In the genomic region with DNA sequence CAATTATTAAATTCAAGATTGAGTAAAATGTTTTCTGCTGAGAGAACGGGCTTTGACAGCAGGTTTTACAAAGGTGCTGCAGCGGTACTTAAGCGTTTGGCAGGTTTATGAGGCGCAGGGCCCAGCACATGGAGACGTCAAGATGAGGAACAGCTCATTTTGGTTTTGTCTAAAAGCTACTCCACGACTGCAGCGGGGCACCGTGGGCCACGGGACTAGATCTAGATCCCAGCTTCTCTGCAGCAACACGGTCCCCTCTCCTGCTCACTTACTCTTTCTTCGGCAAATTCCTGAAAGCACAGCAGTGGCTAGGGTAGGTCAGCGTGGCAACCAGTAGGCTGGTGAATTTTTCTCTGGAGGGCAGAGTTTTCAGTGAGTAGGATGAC, we compare ENCODE assay signal across 9 mouse cellular contexts. TPM values are rescaled to one million over a fixed set of nuclear protein-coding genes. Genes with fewer than 3 reads are reported as not detected.
A peak's percentile ranks its signal among the peaks of the same experiment; 100 is the strongest.
DNase-seq lines count a peak whose midpoint lies in the region; ATAC-seq and TF ChIP-seq lines count a peak whose summit lies in the region.
"Had no signal": no experiment of that assay in that cellular context is flagged by ENCODE, and none has a peak within 500 bp of the region (broad histone marks: within the 10 kb centered on the region; RNA-seq: fewer than 3 reads in every experiment).

No protein-coding gene starts in this region.

- no peak overlapping the region for H3K27ac ChIP-seq in heart, embryonic 11.5 days (ENCODE audit: low read depth, low read length)
- no peak overlapping the region for H3K27ac ChIP-seq in hindbrain, embryonic 12.5 days
- no peak overlapping the region for H3K27ac ChIP-seq in midbrain, embryonic 11.5 days (ENCODE audit: low read depth, low read length)

- no peaks in the 10 kb centered on the region for H3K9me3 ChIP-seq in heart, embryonic 11.5 days (replicated peaks; ENCODE audit: control insufficient read depth, low read length)
- H3K9me3 ChIP-seq in E14TG2a.4 (ENCODE audit: low read length) = no peaks in the 10 kb centered on the region
- no peaks in the 10 kb centered on the region for H3K9me3 ChIP-seq in hindbrain, embryonic 12.5 days (replicated peaks)
- no peaks in the 10 kb centered on the region for H3K9me3 ChIP-seq in midbrain, embryonic 11.5 days (ENCODE audit: control insufficient read depth, low read length)

- TF ChIP-seq CTCF in E14TG2a.4 (conservative IDR thresholded peaks at IDR 0.05; ENCODE audit: low read length) = no peak

- H3K27me3 ChIP-seq in heart, embryonic 11.5 days (ENCODE audit: control insufficient read depth, insufficient read depth, low read length) = peaks cover 7% of the 10 kb centered on the region; the same call in 1 of the 2 replicates
- H3K27me3 ChIP-seq in E14TG2a.4 (ENCODE audit: insufficient read depth, low read length) = peaks cover 60% of the 10 kb centered on the region
- H3K27me3 ChIP-seq in hindbrain, embryonic 12.5 days = no peaks in the 10 kb centered on the region
- 0 out of 2 replicates have a peak, but pooled peaks cover 3% of the 10 kb centered on the region for H3K27me3 ChIP-seq in midbrain, embryonic 11.5 days (ENCODE audit: control insufficient read depth, insufficient read depth, low read length)

- no peaks in the 10 kb centered on the region for H3K36me3 ChIP-seq in heart, embryonic 11.5 days (ENCODE audit: control insufficient read depth, insufficient read depth, low read length)
- no peaks in the 10 kb centered on the region for H3K36me3 ChIP-seq in E14TG2a.4 (ENCODE audit: insufficient read depth, low read length)
- no peaks in the 10 kb centered on the region for H3K36me3 ChIP-seq in hindbrain, embryonic 12.5 days
- no peaks in the 10 kb centered on the region for H3K36me3 ChIP-seq in midbrain, embryonic 11.5 days (ENCODE audit: control insufficient read depth, insufficient read depth, low read length)

- H3K4me1 ChIP-seq in heart, embryonic 11.5 days (ENCODE audit: control insufficient read depth, insufficient read depth, low read length) = 0 out of 2 replicates have a peak, but pooled peaks cover 2% of the 10 kb centered on the region
- peaks cover 41% of the 10 kb centered on the region for H3K4me1 ChIP-seq in E14TG2a.4 (replicated peaks; ENCODE audit: low read depth, low read length)
- peaks cover 40% of the 10 kb centered on the region for H3K4me1 ChIP-seq in hindbrain, embryonic 12.5 days
- peaks cover 13% of the 10 kb centered on the region for H3K4me1 ChIP-seq in midbrain, embryonic 11.5 days (ENCODE audit: control insufficient read depth, insufficient read depth, low read length)

- WGBS in heart, embryonic 11.5 days (ENCODE audit: insufficient replicate concordance) = 46% methylated on average over 12 of the region's 12 CpGs
- 52% methylated on average over 12 of the region's 12 CpGs for WGBS in hindbrain, embryonic 12.5 days
- 59% methylated on average over 12 of the region's 12 CpGs for WGBS in midbrain, embryonic 11.5 days

- H3K9ac ChIP-seq in heart, embryonic 11.5 days (ENCODE audit: low read depth, low read length) = no peak overlapping the region
- no peak overlapping the region for H3K9ac ChIP-seq in hindbrain, embryonic 12.5 days
- H3K9ac ChIP-seq in midbrain, embryonic 11.5 days (ENCODE audit: low read length) = no peak overlapping the region

- peak overlapping the region; percentile 51 for H3K4me2 ChIP-seq in heart, embryonic 11.5 days
- peak overlapping the region; percentile 30; the same call in 1 of the 2 replicates for H3K4me2 ChIP-seq in hindbrain, embryonic 12.5 days (replicated peaks)
- no peak overlapping the region for H3K4me2 ChIP-seq in midbrain, embryonic 11.5 days

- DNase-seq in heart, adult 18-20 months = no peak
- peak; percentile 87 for DNase-seq in midbrain, embryonic 11.5 days (ENCODE audit: low spot score, missing footprints)
- no peak for DNase-seq in layer of hippocampus, adult 11-12 months (ENCODE audit: low spot score)
- DNase-seq in right cerebral cortex, postnatal 25 days = no peak
- no peak for DNase-seq in adrenal gland, postnatal 14 days

- ATAC-seq in heart, embryonic 11.5 days (replicated peaks; ENCODE audit: insufficient number of reproducible peaks, low FRiP score, low TSS enrichment) = no peak
- ATAC-seq in hindbrain, embryonic 12.5 days (ENCODE audit: low FRiP score) = no peak
- no peak for ATAC-seq in midbrain, embryonic 11.5 days (ENCODE audit: low FRiP score)

- H3K4me3 ChIP-seq in heart, embryonic 11.5 days (ENCODE audit: low read depth, low read length) = 0 out of 2 replicates have a peak overlapping the region, but pooled peaks have one; percentile 3
- peak overlapping the region; percentile 26 for H3K4me3 ChIP-seq in E14TG2a.4 (replicated peaks; ENCODE audit: low read length)
- no peak overlapping the region for H3K4me3 ChIP-seq in hindbrain, embryonic 12.5 days
- H3K4me3 ChIP-seq in midbrain, embryonic 11.5 days (ENCODE audit: low read depth, low read length) = no peak overlapping the region

RNA-seq across cellular contexts. Expression of a gene that starts 38.3 kb away (rescaled TPM):
- polyA plus RNA-seq in heart, embryonic 11.5 days (2014; fragmentation: Nextera tagmentation; extraction: Ambion mirVana) = 0.17 TPM in 1 of 2 replicates, not detected in the other
- total RNA-seq in heart, adult 18-20 months (2021) = under 1 TPM in 1 of 2 experiments, not detected in 1; 0.07 TPM
- polyA plus RNA-seq in hindbrain, embryonic 12.5 days (2016; fragmentation: Nextera tagmentation; extraction: Ambion mirVana) = 0.60 and 1.1 TPM in 2 replicates
- polyA plus RNA-seq in midbrain, embryonic 11.5 days (2014; fragmentation: Nextera tagmentation; extraction: Ambion mirVana) = 0.37 and 0.46 TPM in 2 replicates
- not detected in 2 replicates for total RNA-seq in adrenal gland, postnatal 14 days (2021)
- polyA plus RNA-seq: C2C12 had no signal

Comparison
In these comparisons a context has a peak if more than half of its experiments do, and no peak if none do; other contexts are left out.
1. H3K4me3 ChIP-seq: peak in heart, embryonic 11.5 days (single experiment) and E14TG2a.4 (single experiment); none in hindbrain, embryonic 12.5 days (single experiment) and midbrain, embryonic 11.5 days (single experiment).